Mouse (Mus musculus) ES-E14 (cell line): ENCODE measurements around the gene Ptma.

Experiments
- HCFC1 ChIP-seq: IDR thresholded peaks from 2 replicates; pipeline ENCODE4 v1.6.1; 2012; ENCODE audit warnings: low read length, inconsistent platforms, borderline replicate concordance; ENCODE audit not compliant: insufficient read depth
- ZNF384 ChIP-seq: IDR thresholded peaks from 2 replicates; pipeline ENCODE4 v1.6.1; 2012; ENCODE audit warnings: low read depth, low read length, inconsistent platforms

- TF ChIP-seq ZNF384 (no peak), HCFC1 (no peak)
Observed at GRCm38 (mm10) chr1:86504697-86505421, 21.7 kb upstream of the Ptma start.
